Mouse (Mus musculus) liver (tissue): ENCODE data around the gene Banf1.
"Not testable (repeated sequence)": the region's sequence is repeated elsewhere in the genome, so short reads cannot be mapped to it uniquely, and the experiment has no call there.

Source experiments
- DNase-seq: peaks from one replicate; pipeline ENCODE4 v3.0.0-alpha.2; 2020; ENCODE audit warnings: mixed read lengths

The Banf1 gene

GRCm38 (mm10) chr19:5367053-5367359, at the start of gene Banf1:
Banf1 (minus strand) TSS chr19:5367168.
- DNase-seq, result no peak

GRCm38 (mm10) chr19:5414534-5414957, 47.6 kb upstream of the Banf1 start:
- DNase-seq, result no peak

GRCm38 (mm10) chr19:5413840-5414239, 46.9 kb upstream of the Banf1 start:
- DNase-seq, result no peak

GRCm38 (mm10) chr19:5411961-5412360, 45.0 kb upstream of the Banf1 start:
- no peak for DNase-seq

- DNase-seq, result no peak
These were observed 43.7 kb upstream of the Banf1 start for GRCm38 (mm10) chr19:5410641-5411040.

GRCm38 (mm10) chr19:5409068-5409467, 42.1 kb upstream of the Banf1 start:
- DNase-seq, result no peak

- no peak for DNase-seq
These were observed 41.4 kb upstream of the Banf1 start for GRCm38 (mm10) chr19:5408057-5409001.

- peak; percentile 88 for DNase-seq
These were observed 40.2 kb upstream of the Banf1 start for GRCm38 (mm10) chr19:5407133-5407532.

- peak; percentile 66 for DNase-seq
These were observed 39.7 kb upstream of the Banf1 start for GRCm38 (mm10) chr19:5406531-5407126.

GRCm38 (mm10) chr19:5405924-5406323, 39.0 kb upstream of the Banf1 start:
- no peak for DNase-seq

GRCm38 (mm10) chr19:5402293-5402692, 35.3 kb upstream of the Banf1 start, which contains the start of gene Tsga10ip:
Tsga10ip (minus strand) TSS chr19:5402526.
- DNase-seq, result no peak

GRCm38 (mm10) chr19:5401073-5401472, 34.1 kb upstream of the Banf1 start:
- DNase-seq, result not testable (repeated sequence)

- DNase-seq, result no peak
These were observed 28.4 kb upstream of the Banf1 start for GRCm38 (mm10) chr19:5395371-5395770.

GRCm38 (mm10) chr19:5394168-5394567, 27.2 kb upstream of the Banf1 start:
- DNase-seq, result no peak

- no peak for DNase-seq
These were observed 25.9 kb upstream of the Banf1 start for GRCm38 (mm10) chr19:5392892-5393291.

GRCm38 (mm10) chr19:5390416-5390815, 23.4 kb upstream of the Banf1 start:
- DNase-seq, result no peak

- peak; percentile 74 for DNase-seq
These were observed 22.7 kb upstream of the Banf1 start for GRCm38 (mm10) chr19:5389647-5390046.

- peak; percentile 96 for DNase-seq
These were observed 21.7 kb upstream of the Banf1 start, which contains the start of gene Sart1 for GRCm38 (mm10) chr19:5388588-5389242. Sart1 (minus strand) TSS chr19:5388703.

GRCm38 (mm10) chr19:5388011-5388441, 21.1 kb upstream of the Banf1 start:
- peak; percentile 66 for DNase-seq

GRCm38 (mm10) chr19:5384715-5385114, 17.7 kb upstream of the Banf1 start:
- DNase-seq, result no peak

GRCm38 (mm10) chr19:5383326-5383725, 16.4 kb upstream of the Banf1 start:
- no peak for DNase-seq

GRCm38 (mm10) chr19:5377446-5377845, 10.5 kb upstream of the Banf1 start:
- DNase-seq, result no peak

- DNase-seq, result no peak
These were observed 7.8 kb upstream of the Banf1 start for GRCm38 (mm10) chr19:5374748-5375147.
